Mouse (Mus musculus) forebrain, postnatal 0 days (tissue): ENCODE measurements around the gene Ifngr2. TPM values are rescaled to one million over a fixed set of nuclear protein-coding genes. Genes with fewer than 3 reads are reported as not detected.

Experiments used
- ATAC-seq: fragments of 200-750 bp; cut with Nextera tagmentation; 2 replicates; pipeline ENCODE4 v1.8.0; 2017; ENCODE audit warnings: mild to moderate bottlenecking, moderate library complexity
- DNase-seq: peaks from one replicate; pipeline ENCODE4 v3.0.0-alpha.2; 2015
- H3K27ac ChIP-seq: fragments of 300-500 bp; sonication (generic); 2 replicates; pipeline ENCODE4 v1.5.1; 2014; ENCODE audit warnings: low read depth, mild to moderate bottlenecking, antibody characterized with exemption, low read length, moderate library complexity, mixed read lengths
- H3K27me3 ChIP-seq: fragments of 300-500 bp; sonication (generic); 2 replicates; pipeline ENCODE4 v1.6.1; 2014; ENCODE audit warnings: mild to moderate bottlenecking, low read length, mixed read lengths; ENCODE audit not compliant: insufficient read depth
- H3K36me3 ChIP-seq: fragments of 300-500 bp; sonication (generic); 2 replicates; pipeline ENCODE4 v1.6.1; 2014; ENCODE audit warnings: mild to moderate bottlenecking, moderate library complexity; ENCODE audit not compliant: insufficient read depth
- H3K4me1 ChIP-seq: fragments of 300-500 bp; sonication (generic); 2 replicates; pipeline ENCODE4 v1.6.1; 2014; ENCODE audit warnings: antibody characterized with exemption; ENCODE audit not compliant: insufficient read depth
- H3K4me2 ChIP-seq: fragments of 300-500 bp; sonication (generic); 2 replicates; pipeline ENCODE4 v1.6.1; 2014; ENCODE audit warnings: low read depth, mild to moderate bottlenecking, moderate library complexity
- H3K4me3 ChIP-seq: fragments of 300-500 bp; sonication (generic); 2 replicates; pipeline ENCODE4 v1.5.1; 2014; ENCODE audit warnings: low read depth, low read length, mixed read lengths
- H3K9ac ChIP-seq: fragments of 300-500 bp; sonication (generic); 2 replicates; pipeline ENCODE4 v1.6.1; 2014; ENCODE audit warnings: mild to moderate bottlenecking
- H3K9me3 ChIP-seq: fragments of 300-500 bp; sonication (generic); 2 replicates; pipeline ENCODE4 v1.6.1; 2016; ENCODE audit warnings: low read length
- CTCF ChIP-seq: sonication (generic); IDR thresholded peaks from 2 replicates; pipeline ENCODE4 v1.5.1; 2016; ENCODE audit warnings: antibody characterized with exemption, control low read depth, low read depth
- WGBS: fragments of 180-500 bp; shearing (Covaris S2); extraction: QIAGEN DNeasy Blood & Tissue Kit; methylation state at CpG from one replicate; pipeline ENCODE4 v1.1.7; 2014; 5-methylcytosine and 5-hydroxymethylcytosine counted together
- polyA plus RNA-seq: library from polyadenylated mRNA; unstranded; fragments of >200 nt; fragmentation: Nextera tagmentation; extraction: Ambion mirVana; gene quantifications from 2 replicates; pipeline ENCODE4 v1.2.1, GENCODE M21; 2015
- total RNA-seq: library from RNA; depleted of rRNA; stranded (reverse); fragments of >200 nt; gene quantifications from 2 replicates; pipeline ENCODE4 v1.2.3, GENCODE M21; 2014

The Ifngr2 gene
- total and polyA plus RNA-seq, 2 experiments from 2014 or later: 61.8 to 146 TPM

DNA sequence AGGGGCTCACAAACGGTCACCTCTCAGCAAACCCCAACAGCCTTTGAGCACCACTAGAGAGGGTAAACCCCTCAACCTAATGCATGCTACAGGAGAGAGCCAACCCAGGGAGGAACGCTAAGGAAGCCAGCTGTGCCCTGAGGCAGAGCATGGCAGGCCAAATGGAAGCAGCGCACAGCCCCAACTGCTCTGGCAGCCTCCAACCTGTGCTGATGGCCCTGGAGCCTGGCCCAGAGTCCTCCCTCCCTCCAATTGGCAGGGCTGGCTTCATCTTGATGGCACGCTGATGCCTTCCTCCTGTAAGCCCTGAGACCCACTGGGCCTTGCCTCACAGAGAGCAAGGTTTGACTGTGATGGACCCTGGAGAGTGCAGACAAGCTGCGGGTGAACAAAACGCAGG is 48.2 kb downstream of the Ifngr2 start:
- Histone ChIP-seq H3K4me1 (no peaks in the 10 kb centered on the region; the same call in 1 of the 2 replicates), H3K4me3 (no peak overlapping the region), H3K36me3 (no peaks in the 10 kb centered on the region), H3K4me2 (no peak overlapping the region), H3K27me3 (no peaks in the 10 kb centered on the region), H3K27ac (no peak overlapping the region), H3K9ac (no peak overlapping the region), H3K9me3 (no peaks in the 10 kb centered on the region)
- 57% methylated on average over 6 of the region's 6 CpGs for WGBS
- no peak for TF ChIP-seq CTCF
- ATAC-seq (peak; percentile 8; the same call in 1 of the 2 replicates), DNase-seq (peak; percentile 56)

DNA sequence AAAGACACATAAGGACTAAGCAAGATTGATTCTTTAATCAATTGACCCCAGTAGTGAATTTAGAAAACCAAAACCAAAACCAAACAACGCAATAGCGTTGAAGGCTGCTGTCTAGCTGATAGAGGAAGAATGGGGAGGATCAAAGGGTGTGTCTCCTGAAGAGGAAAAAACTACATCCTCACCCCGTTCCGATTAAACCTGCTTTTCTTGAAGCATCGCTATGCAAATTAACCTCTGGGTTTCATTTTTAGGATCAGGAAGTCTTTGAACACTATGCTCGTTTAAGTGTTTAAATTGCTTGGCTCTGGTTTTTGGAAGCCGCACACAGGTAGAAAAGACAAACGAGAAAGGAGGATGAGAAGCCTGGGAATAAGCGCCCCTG is 49.5 kb downstream of the Ifngr2 start:
- Histone ChIP-seq H3K9me3 (no peaks in the 10 kb centered on the region), H3K27me3 (no peaks in the 10 kb centered on the region), H3K27ac (no peak overlapping the region), H3K4me1 (no peaks in the 10 kb centered on the region; the same call in 1 of the 2 replicates), H3K36me3 (no peaks in the 10 kb centered on the region), H3K4me2 (peak overlapping the region; percentile 76), H3K4me3 (peak overlapping the region; percentile 91), H3K9ac (peak overlapping the region; percentile 78; the same call in 1 of the 2 replicates)
- WGBS: 18% methylated on average over 9 of the region's 9 CpGs
- TF ChIP-seq CTCF: no peak
- no peak for DNase-seq
- ATAC-seq: no peak

DNA sequence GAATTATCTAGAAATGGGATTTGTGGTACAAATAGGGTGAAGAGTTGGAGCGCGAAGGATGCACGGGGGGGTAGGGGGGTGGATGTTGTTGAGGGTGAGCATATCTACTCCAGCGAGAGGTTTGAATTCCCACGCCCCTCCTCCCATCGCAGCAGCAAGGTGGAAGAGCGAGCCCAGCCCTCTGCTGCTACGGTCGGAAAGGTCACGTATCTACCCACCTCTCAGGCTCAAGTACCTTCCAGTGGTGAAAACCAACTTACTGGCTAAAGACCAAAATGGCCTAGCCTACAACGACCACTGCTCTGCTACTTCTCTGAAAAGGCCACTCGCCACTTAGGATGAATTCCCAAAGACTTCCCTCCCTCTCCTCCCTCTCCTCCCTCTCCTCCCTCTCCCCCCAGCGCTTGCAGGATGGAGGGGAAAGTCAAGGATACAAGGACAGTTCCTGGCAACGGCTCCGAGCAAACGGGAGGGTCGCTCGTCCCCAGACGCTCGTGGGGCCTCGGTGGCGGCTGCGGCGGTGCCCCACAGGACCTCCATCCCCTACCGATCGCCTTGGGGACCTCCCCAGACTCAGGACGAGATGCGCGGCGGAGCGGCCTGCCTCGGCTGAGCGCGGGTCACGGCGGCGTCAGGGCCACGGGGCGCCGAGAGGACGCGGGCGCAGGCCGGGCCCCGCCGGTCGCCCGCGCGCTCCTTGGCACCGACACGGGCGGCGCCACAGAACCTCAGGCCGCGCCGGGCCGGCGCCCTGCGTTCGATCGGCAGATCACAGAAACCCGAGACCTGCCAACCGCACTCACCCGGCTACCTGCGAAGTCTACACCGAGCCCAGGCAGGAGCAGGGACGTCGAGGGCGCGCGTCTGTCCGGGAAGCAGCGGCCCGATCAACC is 50.2 kb downstream of the Ifngr2 start:
- Histone ChIP-seq H3K4me3 (peak overlapping the region; percentile 91), H3K27me3 (no peaks in the 10 kb centered on the region), H3K4me2 (peak overlapping the region; percentile 76), H3K4me1 (no peaks in the 10 kb centered on the region; the same call in 1 of the 2 replicates), H3K9ac (peak overlapping the region; percentile 78), H3K36me3 (no peaks in the 10 kb centered on the region), H3K9me3 (no peaks in the 10 kb centered on the region), H3K27ac (peak overlapping the region; percentile 69)
- peak; percentile 72 for ATAC-seq
- DNase-seq: peak; percentile 58
- TF ChIP-seq CTCF: no peak
- WGBS: 3% methylated on average over 55 of the region's 75 CpGs

DNA sequence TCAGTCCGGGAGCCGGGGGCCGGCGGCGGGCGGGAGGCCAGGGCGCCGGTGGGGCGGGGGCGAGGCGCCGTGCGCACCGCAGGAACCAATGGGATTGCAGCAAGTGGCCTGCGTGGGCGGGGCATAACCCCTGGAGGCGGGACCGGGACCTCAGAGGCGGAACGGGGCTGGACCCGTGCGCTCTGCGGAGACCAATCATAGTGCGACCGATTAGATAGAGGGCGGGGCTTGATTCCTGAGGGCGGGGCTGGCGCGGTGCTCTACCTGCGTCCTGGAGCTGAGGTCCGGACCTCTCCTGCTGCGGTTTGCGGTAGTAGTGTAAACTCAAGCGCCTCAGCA is 50.8 kb downstream of the Ifngr2 start, which contains the start of gene Tmem50b:
Tmem50b (minus strand) TSS at position 129 of the 339 bp plus-strand sequence.
- TF ChIP-seq CTCF: no peak
- no peaks in the 10 kb centered on the region for H3K27me3 ChIP-seq
- H3K4me3 ChIP-seq: peak within 1 kb of the TSS; percentile 91
- H3K4me1 ChIP-seq: no peaks in the 10 kb centered on the region; the same call in 1 of the 2 replicates
- no peaks in the 10 kb centered on the region for H3K9me3 ChIP-seq
- peak within 1 kb of the TSS; percentile 69 for H3K27ac ChIP-seq
- 1% methylated on average over 32 of the region's 34 CpGs for WGBS
- H3K9ac ChIP-seq: peak within 1 kb of the TSS; percentile 78
- ATAC-seq (peak; percentile 99), DNase-seq (peak; percentile 97)
- H3K36me3 ChIP-seq: no peaks in the 10 kb centered on the region
- H3K4me2 ChIP-seq: peak within 1 kb of the TSS; percentile 76

DNA sequence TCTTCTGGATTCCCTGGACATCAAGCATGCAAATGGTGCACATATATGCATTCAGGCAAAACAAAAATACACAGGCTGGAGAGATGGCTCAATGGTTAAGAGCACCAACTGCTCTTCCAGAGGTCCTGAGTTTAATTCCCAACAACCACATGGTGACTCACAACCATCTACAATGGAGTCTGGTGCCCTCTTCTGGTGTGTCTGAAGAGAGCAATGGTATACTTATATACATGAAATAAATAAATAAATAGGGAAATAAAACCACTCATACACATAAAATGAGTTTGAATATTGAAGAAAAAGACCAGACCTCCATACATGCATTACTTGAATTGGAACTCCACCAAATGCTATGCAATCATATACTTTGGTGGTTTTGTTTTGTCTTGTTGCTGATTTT is 52.4 kb downstream of the Ifngr2 start:
- Histone ChIP-seq H3K4me1 (no peaks in the 10 kb centered on the region; the same call in 1 of the 2 replicates), H3K36me3 (no peaks in the 10 kb centered on the region), H3K4me3 (no peak overlapping the region), H3K9ac (no peak overlapping the region), H3K27me3 (no peaks in the 10 kb centered on the region), H3K27ac (no peak overlapping the region), H3K9me3 (no peaks in the 10 kb centered on the region), H3K4me2 (no peak overlapping the region)
- ATAC-seq (no peak), DNase-seq (no peak)
- TF ChIP-seq CTCF: peak; percentile 25; the same call in 1 of the 2 replicates

DNA sequence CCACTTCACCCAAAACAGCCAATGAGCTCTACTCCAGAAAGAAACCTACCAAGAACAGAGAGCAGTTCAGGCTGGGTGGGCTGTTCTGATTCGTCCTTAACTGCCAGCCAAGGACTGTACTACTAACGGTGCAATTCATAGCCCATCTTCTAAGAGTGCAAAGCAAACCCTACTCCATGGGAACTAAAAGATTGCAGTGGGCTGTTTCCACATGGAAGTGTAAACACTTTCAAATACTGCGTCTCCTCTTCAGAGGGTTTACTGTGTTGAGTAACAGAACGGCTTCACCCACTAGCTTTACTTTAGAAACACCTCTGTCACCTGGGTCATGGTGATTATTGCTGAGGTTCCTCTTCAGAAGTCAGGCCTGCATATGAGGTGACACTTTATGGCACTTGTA is 54.2 kb downstream of the Ifngr2 start:
- Histone ChIP-seq H3K9me3 (no peaks in the 10 kb centered on the region), H3K4me3 (no peak overlapping the region), H3K27me3 (no peaks in the 10 kb centered on the region), H3K4me1 (no peaks in the 10 kb centered on the region; the same call in 1 of the 2 replicates), H3K4me2 (no peak overlapping the region), H3K27ac (no peak overlapping the region), H3K36me3 (no peaks in the 10 kb centered on the region), H3K9ac (no peak overlapping the region)
- no peak for TF ChIP-seq CTCF
- DNase-seq (no peak), ATAC-seq (no peak)
- 81% methylated on average over 4 of the region's 4 CpGs for WGBS

DNA sequence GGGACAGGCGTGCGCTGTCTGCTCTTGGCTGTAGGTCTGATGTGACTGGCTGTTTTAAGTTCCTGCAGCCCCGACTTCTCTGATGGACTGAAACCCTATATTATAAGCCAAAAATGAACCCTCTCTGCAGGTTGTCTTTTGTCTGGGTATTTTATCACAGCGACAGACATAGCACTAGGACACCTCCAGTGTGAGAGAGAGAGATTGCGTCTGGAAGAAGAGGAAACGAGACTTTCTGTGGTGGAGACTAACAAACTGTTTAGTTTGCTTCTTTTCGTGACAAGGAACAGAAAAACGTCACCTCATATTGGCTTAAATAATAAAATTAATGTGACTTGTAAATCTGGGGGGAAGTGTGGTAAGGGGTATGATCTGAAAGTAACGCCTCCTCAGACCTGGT is 54.8 kb downstream of the Ifngr2 start:
- Histone ChIP-seq H3K4me3 (no peak overlapping the region), H3K9me3 (no peaks in the 10 kb centered on the region), H3K36me3 (no peaks in the 10 kb centered on the region), H3K4me2 (no peak overlapping the region), H3K27ac (no peak overlapping the region), H3K4me1 (no peaks in the 10 kb centered on the region; the same call in 1 of the 2 replicates), H3K9ac (no peak overlapping the region), H3K27me3 (no peaks in the 10 kb centered on the region)
- WGBS: 75% methylated on average over 9 of the region's 9 CpGs
- ATAC-seq (no peak), DNase-seq (no peak)
- no peak for TF ChIP-seq CTCF
